Mouse (Mus musculus) stomach, postnatal 0 days (tissue): ENCODE measurements around the gene Pelp1.

Experiments
- CTCF ChIP-seq: IDR thresholded peaks from 2 replicates; pipeline ENCODE4 v1.5.1; 2016; ENCODE audit warnings: antibody characterized with exemption, low read depth, mild to moderate bottlenecking, moderate library complexity
- EP300 ChIP-seq: optimal IDR thresholded peaks from 2 replicates; pipeline ENCODE3; 2016; ENCODE audit warnings: antibody characterized with exemption

GRCm38 (mm10) chr11:70438728-70439374 is 29.0 kb upstream of the Pelp1 start:
- no peak for TF ChIP-seq CTCF
- no peak for TF ChIP-seq EP300
